Mouse (Mus musculus) lung, embryonic 14.5 days (tissue): Measurements from ENCODE around the gene Sort1. TPM values are rescaled to one million over a fixed set of nuclear protein-coding genes. Genes with fewer than 3 reads are reported as not detected.

Experiments
- ATAC-seq: fragments of 200-750 bp; cut with Nextera tagmentation; 2 replicates; pipeline ENCODE4 v1.8.0; 2017; ENCODE audit warnings: mild to moderate bottlenecking, moderate TSS enrichment, moderate library complexity; ENCODE audit not compliant: insufficient read depth
- DNase-seq: peaks from one replicate; pipeline ENCODE4 v3.0.0-alpha.2; 2015
- H3K27ac ChIP-seq: fragments of 300-500 bp; sonication (generic); 2 replicates; pipeline ENCODE4 v1.5.1; 2014; ENCODE audit warnings: low read depth, mild to moderate bottlenecking, moderate library complexity
- H3K27me3 ChIP-seq: fragments of 300-500 bp; sonication (generic); 2 replicates; pipeline ENCODE4 v1.6.1; 2014; ENCODE audit warnings: low read length, control low read depth; ENCODE audit not compliant: insufficient read depth
- H3K36me3 ChIP-seq: fragments of 300-500 bp; sonication (generic); 2 replicates; pipeline ENCODE4 v1.6.1; 2014; ENCODE audit warnings: control low read depth; ENCODE audit not compliant: insufficient read depth
- H3K4me1 ChIP-seq: fragments of 300-500 bp; sonication (generic); 2 replicates; pipeline ENCODE4 v1.6.1; 2014; ENCODE audit warnings: antibody characterized with exemption, control low read depth; ENCODE audit not compliant: insufficient read depth
- H3K4me2 ChIP-seq: fragments of 300-500 bp; sonication (generic); 2 replicates; pipeline ENCODE4 v1.6.1; 2014; ENCODE audit warnings: mild to moderate bottlenecking
- H3K4me3 ChIP-seq: fragments of 300-500 bp; sonication (generic); 2 replicates; pipeline ENCODE4 v1.5.1; 2014; ENCODE audit warnings: low read depth, low read length
- H3K9ac ChIP-seq: fragments of 300-500 bp; sonication (generic); 2 replicates; pipeline ENCODE4 v1.6.1; 2014
- H3K9me3 ChIP-seq: fragments of 300-500 bp; sonication (generic); 2 replicates; pipeline ENCODE4 v1.6.1; 2016; ENCODE audit warnings: low read depth, low read length, control low read depth
- CTCF ChIP-seq: IDR thresholded peaks from 2 replicates; pipeline ENCODE4 v1.5.1; 2016; ENCODE audit warnings: antibody characterized with exemption, low read depth
- WGBS: fragments of 180-500 bp; shearing (Covaris S2); extraction: QIAGEN DNeasy Blood & Tissue Kit; methylation state at CpG from one replicate; pipeline ENCODE4 v1.1.7; 2014; 5-methylcytosine and 5-hydroxymethylcytosine counted together
- polyA plus RNA-seq: library from polyadenylated mRNA; unstranded; fragments of >200 nt; fragmentation: Nextera tagmentation; extraction: Ambion mirVana; gene quantifications from 2 replicates; pipeline ENCODE4 v1.2.1, GENCODE M21; 2014

Sort1 gene
- polyA plus RNA-seq, 1 experiment from 2014 or later = 32.7 TPM

DNA sequence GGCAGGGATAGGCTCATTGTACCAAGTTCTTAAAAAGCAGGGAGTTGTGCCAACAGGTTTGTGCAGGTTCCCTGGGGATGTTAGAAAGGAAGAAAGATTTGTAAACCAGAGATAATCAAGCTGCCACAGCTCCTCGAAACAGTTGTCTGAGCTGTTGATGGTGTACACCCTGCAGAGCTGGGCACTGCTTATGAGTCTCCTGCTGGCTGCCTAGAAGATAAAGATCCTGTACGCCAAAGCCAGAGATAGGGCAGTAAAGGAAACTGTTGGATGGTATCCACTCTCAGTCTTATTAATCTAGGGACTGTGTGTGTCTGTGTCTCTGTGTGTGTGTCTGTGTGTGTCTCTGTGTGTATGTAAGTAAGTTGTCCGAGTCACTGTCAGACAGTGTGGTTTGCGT lies 37.8 kb downstream of the Sort1 start:
- 63% methylated on average over 4 of the region's 4 CpGs for WGBS
- Histone ChIP-seq H3K27me3 (no peaks in the 10 kb centered on the region), H3K4me1 (no peaks in the 10 kb centered on the region), H3K27ac (no peak overlapping the region), H3K36me3 (no peaks in the 10 kb centered on the region), H3K4me2 (no peak overlapping the region), H3K4me3 (no peak overlapping the region), H3K9ac (no peak overlapping the region), H3K9me3 (no peaks in the 10 kb centered on the region)
- no peak for ATAC-seq
- no peak for TF ChIP-seq CTCF
- no peak for DNase-seq

DNA sequence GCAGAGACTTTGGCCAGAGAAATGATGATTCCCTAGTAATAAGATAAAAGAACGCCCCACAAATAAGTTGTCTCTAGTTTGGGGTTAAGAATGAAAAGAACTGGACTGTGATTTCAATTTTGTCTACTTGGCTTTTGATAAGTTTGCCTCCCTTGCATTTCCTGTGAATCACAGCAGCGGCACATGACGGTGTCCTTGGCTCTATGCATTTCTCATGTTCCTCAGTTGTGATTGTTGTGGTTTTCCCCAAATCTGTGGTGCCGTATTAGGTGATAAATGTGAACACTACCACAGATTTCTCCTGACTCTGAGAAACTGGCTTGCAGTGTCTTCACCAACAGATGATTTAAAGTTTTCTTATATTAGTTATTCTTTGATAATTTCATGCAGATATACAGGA lies 38.3 kb downstream of the Sort1 start:
- H3K9ac ChIP-seq = no peak overlapping the region
- no peak overlapping the region for H3K27ac ChIP-seq
- no peak overlapping the region for H3K4me3 ChIP-seq
- H3K9me3 ChIP-seq = no peaks in the 10 kb centered on the region
- 69% methylated on average over 4 of the region's 4 CpGs for WGBS
- H3K27me3 ChIP-seq = no peaks in the 10 kb centered on the region
- DNase-seq (no peak), ATAC-seq (no peak)
- no peaks in the 10 kb centered on the region for H3K4me1 ChIP-seq
- TF ChIP-seq CTCF = no peak
- no peak overlapping the region for H3K4me2 ChIP-seq
- 0 out of 2 replicates have a peak, but pooled peaks cover 4% of the 10 kb centered on the region for H3K36me3 ChIP-seq

DNA sequence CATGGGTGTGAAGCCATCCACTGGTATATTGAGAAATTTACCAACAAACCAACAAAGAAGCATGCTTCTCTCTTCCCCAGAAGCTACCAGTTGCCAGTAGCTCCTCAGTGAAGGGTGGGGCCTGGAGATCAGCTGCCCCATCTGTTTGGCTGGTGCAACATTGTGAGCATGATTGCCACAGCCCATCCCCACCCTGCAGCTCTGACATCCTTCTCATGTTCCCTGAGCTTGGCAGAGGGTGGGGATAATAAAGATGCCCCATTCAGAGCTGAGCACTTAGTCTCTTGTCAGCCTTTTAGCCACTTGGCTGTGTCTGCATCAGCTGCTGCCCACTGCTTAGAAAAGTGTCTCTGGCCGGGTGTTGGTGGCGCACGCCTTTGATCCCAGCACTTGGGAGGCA lies 39.1 kb downstream of the Sort1 start:
- no peaks in the 10 kb centered on the region for H3K4me1 ChIP-seq
- 92% methylated on average over 3 of the region's 3 CpGs for WGBS

DNA sequence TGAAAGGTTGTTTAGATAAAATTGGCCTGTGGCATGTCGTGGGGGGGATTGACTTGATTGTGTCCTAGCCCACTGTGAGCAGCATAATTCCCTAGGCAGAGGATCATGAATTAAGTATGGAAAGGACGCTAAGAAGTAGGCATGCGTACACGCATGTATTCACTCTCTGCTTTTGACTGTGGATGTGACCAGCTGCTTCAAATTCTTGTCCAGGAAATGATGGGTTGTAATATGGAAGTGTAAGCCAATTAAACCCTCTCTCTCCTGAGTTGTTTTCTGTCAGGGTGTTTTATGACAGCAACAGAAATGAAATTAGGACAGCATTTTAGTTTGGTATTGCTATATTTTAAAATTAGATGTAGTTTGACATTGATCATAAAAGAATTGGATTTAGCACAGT lies 41.0 kb downstream of the Sort1 start:
- Histone ChIP-seq H3K27me3 (no peaks in the 10 kb centered on the region), H3K27ac (no peak overlapping the region)
- no peak for DNase-seq

More for the DNA sequence above, 39.1 kb downstream of the Sort1 start:
- Histone ChIP-seq H3K4me3 (no peak overlapping the region), H3K27me3 (no peaks in the 10 kb centered on the region), H3K27ac (no peak overlapping the region), H3K4me2 (no peak overlapping the region), H3K9ac (no peak overlapping the region), H3K36me3 (0 out of 2 replicates have a peak, but pooled peaks cover 6% of the 10 kb centered on the region), H3K9me3 (no peaks in the 10 kb centered on the region)
- ATAC-seq (no peak), DNase-seq (no peak)
- TF ChIP-seq CTCF = no peak

GRCm38 (mm10) chr3:108325521-108325920 lies 41.6 kb downstream of the Sort1 start:
- no peak for TF ChIP-seq CTCF
- Histone ChIP-seq H3K4me2 (no peak overlapping the region), H3K4me1 (0 out of 2 replicates have a peak, but pooled peaks cover 9% of the 10 kb centered on the region), H3K9ac (no peak overlapping the region), H3K27ac (no peak overlapping the region), H3K27me3 (no peaks in the 10 kb centered on the region), H3K4me3 (no peak overlapping the region), H3K36me3 (peaks cover 12% of the 10 kb centered on the region; the same call in 1 of the 2 replicates), H3K9me3 (no peaks in the 10 kb centered on the region)
- WGBS = 73% methylated on average over 9 of the region's 9 CpGs
- DNase-seq (no peak), ATAC-seq (no peak)

More for the DNA sequence above, 41.0 kb downstream of the Sort1 start:
- TF ChIP-seq CTCF = no peak
- H3K36me3 ChIP-seq = peaks cover 9% of the 10 kb centered on the region; the same call in 1 of the 2 replicates
- no peak overlapping the region for H3K4me3 ChIP-seq
- no peak overlapping the region for H3K9ac ChIP-seq
- no peak overlapping the region for H3K4me2 ChIP-seq
- H3K4me1 ChIP-seq = 0 out of 2 replicates have a peak, but pooled peaks cover 9% of the 10 kb centered on the region
- H3K9me3 ChIP-seq = no peaks in the 10 kb centered on the region
- WGBS = 79% methylated on average over 4 of the region's 4 CpGs
- ATAC-seq = no peak

- ATAC-seq = peak; percentile 83
- no peak for TF ChIP-seq CTCF
- no peaks in the 10 kb centered on the region for H3K27me3 ChIP-seq
- 57% methylated on average over 8 of the region's 8 CpGs for WGBS
- peak; percentile 87 for DNase-seq
- H3K9ac ChIP-seq = no peak overlapping the region
- H3K36me3 ChIP-seq = peaks cover 14% of the 10 kb centered on the region; the same call in 1 of the 2 replicates
- no peak overlapping the region for H3K4me3 ChIP-seq
- H3K4me2 ChIP-seq = no peak overlapping the region
- H3K4me1 ChIP-seq = 0 out of 2 replicates have a peak, but pooled peaks cover 9% of the 10 kb centered on the region
- peak overlapping the region; percentile 42; the same call in 1 of the 2 replicates for H3K27ac ChIP-seq
- no peaks in the 10 kb centered on the region for H3K9me3 ChIP-seq
Observed at GRCm38 (mm10) chr3:108327275-108327674, 43.4 kb downstream of the Sort1 start.

GRCm38 (mm10) chr3:108327916-108328315 lies 44.0 kb downstream of the Sort1 start:
- peak overlapping the region; percentile 2; the same call in 1 of the 2 replicates for H3K4me2 ChIP-seq
- H3K36me3 ChIP-seq = peaks cover 19% of the 10 kb centered on the region; the same call in 1 of the 2 replicates
- 0 out of 2 replicates have a peak, but pooled peaks cover 9% of the 10 kb centered on the region for H3K4me1 ChIP-seq
- peak; percentile 89 for ATAC-seq
- H3K27ac ChIP-seq = peak overlapping the region; percentile 88
- TF ChIP-seq CTCF = no peak
- H3K27me3 ChIP-seq = no peaks in the 10 kb centered on the region
- H3K9ac ChIP-seq = no peak overlapping the region
- WGBS = 38% methylated on average over 3 of the region's 3 CpGs
- peak; percentile 87 for DNase-seq
- H3K4me3 ChIP-seq = no peak overlapping the region
- H3K9me3 ChIP-seq = no peaks in the 10 kb centered on the region
